Mouse (Mus musculus): ENCODE data around the gene Tecpr1. TPM values are rescaled to one million over a fixed set of nuclear protein-coding genes. Genes with fewer than 3 reads are reported as not detected.

Tecpr1 gene
- total RNA-seq, 2 experiments from 2014 or later: 1.4 to 3.3 TPM

- ATAC-seq (replicated peaks; ENCODE audit: poor library complexity, severe bottlenecking): no peak
Observed at GRCm38 (mm10) chr5:144218061-144218460, 5.4 kb downstream of the Tecpr1 start.

- ATAC-seq (replicated peaks; ENCODE audit: poor library complexity, severe bottlenecking): peak; percentile 58
Observed at GRCm38 (mm10) chr5:144215992-144216391, 7.4 kb downstream of the Tecpr1 start.

DNA sequence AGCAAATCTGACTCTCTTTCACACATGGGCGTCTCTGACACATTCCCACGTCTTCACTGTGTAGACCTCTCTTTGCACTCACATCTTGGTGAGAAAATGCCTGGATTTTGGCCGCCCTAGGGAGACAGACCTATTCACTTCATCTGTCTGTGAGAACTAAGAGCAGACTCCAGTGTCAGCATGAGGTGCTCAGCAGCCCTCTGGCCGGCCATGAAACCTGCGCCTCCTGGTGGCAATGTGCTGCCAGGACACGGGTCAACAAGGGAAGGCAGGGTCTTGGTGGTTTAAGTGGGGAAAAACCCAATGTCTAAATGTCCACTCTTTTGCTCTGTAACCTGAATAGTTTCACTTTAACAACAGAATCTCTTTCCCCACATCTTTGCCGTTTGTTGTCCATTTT is 9.0 kb downstream of the Tecpr1 start:
- peak; percentile 67 for ATAC-seq (replicated peaks; ENCODE audit: poor library complexity, severe bottlenecking)

GRCm38 (mm10) chr5:144207478-144207877 is 15.9 kb downstream of the Tecpr1 start:
- peak; percentile 52 for ATAC-seq (replicated peaks; ENCODE audit: poor library complexity, severe bottlenecking)

- no peak for ATAC-seq (replicated peaks; ENCODE audit: poor library complexity, severe bottlenecking)
Observed at GRCm38 (mm10) chr5:144206069-144206468, 17.3 kb downstream of the Tecpr1 start.

DNA sequence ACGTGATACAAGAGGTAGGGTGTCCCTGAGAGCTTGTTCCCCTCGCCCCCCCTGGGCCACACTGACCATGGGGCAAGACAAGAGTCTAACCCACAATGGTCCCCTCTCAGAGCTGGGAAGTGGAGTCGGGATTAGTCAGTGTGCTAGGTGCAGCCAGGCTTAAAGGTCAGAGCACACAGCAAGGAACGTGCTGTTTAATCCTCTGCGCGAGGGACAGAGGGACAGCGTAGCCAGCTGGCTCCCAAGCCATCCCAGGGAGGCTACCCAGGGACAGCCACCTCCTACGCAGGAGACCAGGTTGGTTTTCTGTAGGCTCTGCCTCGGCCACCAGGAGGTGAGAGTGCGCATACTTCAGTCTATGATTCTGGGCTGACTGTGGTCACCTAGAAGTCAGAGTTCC is 18.5 kb downstream of the Tecpr1 start:
- no peak for ATAC-seq (replicated peaks; ENCODE audit: poor library complexity, severe bottlenecking)

DNA sequence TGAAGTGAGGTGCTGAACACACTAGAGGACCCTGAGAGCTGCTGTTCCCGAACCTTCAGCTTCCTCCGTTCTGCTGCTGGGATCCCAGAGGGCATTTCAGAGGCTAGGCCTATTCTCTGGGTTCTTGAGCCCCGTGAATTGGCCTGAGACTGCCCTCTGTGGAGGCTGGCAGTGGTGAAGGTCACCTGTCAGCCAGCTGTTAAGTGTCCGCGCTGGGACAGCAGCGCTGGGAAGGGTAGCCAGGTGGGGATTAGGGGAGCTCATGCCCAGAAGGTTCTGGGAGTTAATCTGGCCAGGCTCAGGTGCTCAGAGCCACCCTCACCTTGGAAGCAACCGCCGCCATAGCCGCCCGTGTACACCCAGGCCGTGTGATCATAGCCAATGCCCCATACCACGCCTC is 19.1 kb downstream of the Tecpr1 start:
- ATAC-seq (replicated peaks; ENCODE audit: poor library complexity, severe bottlenecking): no peak

DNA sequence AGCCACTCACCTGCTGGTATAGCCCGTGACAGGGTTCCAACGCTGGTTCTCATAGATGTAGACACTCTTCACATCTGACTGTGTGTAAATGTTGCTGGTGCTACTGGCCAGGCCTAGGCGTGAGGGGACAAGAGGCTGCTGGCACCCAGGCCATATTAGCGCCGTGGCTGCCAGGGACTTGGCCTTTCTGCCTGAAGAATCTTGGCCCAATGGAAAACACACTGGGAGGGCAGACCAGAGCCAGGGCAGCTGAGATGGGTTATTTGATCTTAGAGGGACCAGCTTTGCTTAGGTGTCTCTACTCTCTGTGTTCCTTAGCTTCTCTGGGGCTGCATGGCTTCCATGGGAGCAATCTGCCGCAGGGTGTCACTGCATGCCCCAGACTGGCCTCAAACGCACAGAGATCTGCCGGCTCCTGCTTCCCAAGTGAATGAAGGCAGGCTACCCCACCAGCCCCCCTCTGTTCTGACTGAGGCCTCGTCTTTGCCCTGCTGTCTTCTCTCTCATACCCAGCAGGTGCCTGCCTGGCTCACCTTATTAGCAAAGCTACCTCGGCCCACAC is 19.9 kb downstream of the Tecpr1 start:
- no peak for ATAC-seq (replicated peaks; ENCODE audit: poor library complexity, severe bottlenecking)

GRCm38 (mm10) chr5:144202430-144202829 is 21.0 kb downstream of the Tecpr1 start:
- ATAC-seq (replicated peaks; ENCODE audit: poor library complexity, severe bottlenecking): no peak

DNA sequence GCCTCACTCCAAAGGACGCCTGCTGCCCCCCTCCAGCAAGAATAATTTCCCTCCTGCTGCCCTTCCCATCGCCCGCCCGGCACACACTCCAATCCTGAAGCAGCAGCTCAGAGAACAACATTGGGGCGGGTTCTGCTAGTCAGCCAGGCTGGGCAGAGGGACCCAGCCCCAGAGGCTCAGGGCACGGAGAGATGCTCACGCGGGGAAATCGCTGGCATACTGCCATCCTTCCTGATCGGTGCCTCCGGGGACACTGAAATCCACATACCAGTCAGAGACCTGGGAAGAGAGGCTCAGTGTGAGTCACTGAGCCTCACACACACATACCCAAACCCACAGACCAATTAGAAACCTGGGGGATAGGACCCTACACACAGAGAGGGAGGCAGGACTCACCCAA is 22.8 kb downstream of the Tecpr1 start:
- ATAC-seq (replicated peaks; ENCODE audit: poor library complexity, severe bottlenecking): no peak

DNA sequence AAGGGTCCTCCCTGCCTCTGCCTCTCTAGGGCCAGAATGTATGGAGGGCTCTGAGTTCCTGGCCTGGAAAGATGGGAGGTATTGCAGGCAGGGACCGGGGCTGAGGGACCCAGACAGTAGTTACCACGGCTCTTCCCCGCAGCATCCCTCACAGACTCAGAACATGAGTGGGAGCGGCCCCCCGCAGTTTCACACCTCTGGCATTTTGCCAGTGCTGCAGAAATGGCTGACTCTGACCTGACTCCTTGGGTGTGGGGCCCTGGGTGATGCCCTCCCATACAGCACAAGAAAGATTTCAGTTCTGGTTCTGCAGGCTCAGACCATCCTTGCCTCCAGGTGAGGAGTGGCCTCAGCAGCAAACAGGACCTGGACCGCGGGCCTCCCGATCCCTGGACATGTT is 27.8 kb downstream of the Tecpr1 start:
- ATAC-seq (replicated peaks; ENCODE audit: poor library complexity, severe bottlenecking): no peak

- ATAC-seq (replicated peaks; ENCODE audit: poor library complexity, severe bottlenecking): no peak
Observed at GRCm38 (mm10) chr5:144194416-144194815, 29.0 kb downstream of the Tecpr1 start.

DNA sequence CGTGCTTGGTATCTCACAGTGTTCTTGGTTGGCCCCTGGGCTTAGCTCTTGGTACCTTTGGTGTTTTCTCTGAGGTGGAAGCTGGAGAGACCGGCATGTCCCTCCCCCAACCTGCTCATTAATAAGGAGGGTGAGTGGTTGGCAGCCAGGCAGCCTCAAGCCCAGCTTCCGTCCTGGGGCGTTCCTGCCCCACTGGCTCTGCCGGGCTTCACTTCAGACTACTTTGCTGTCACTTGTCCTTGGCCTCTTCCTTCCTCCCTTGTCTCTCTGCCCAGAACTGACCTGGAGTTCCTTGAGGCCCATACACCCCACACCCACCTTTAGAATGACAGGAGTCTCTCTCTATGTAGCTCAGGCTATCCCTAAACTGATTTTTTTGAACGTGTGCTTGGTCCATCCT is 30.7 kb downstream of the Tecpr1 start:
- no peak for ATAC-seq (replicated peaks; ENCODE audit: poor library complexity, severe bottlenecking)

DNA sequence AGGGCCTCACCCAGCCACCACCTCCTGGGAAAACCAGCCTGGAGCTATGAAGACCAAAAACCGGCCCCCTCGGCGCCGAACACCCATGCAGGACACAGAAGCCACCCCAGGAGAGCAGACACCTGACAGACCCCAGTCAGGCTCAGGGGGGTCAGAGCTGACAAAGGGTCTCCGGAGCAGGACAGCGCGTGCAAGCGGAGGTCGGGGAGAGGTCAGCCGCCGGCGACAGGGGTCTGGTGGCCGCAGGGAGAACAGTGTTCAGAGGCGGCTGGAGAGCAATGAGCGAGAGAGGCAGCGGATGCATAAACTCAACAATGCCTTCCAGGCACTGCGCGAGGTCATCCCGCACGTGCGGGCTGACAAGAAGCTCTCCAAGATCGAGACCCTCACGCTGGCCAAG is 32.4 kb downstream of the Tecpr1 start:
- no peak for ATAC-seq (replicated peaks; ENCODE audit: poor library complexity, severe bottlenecking)

DNA sequence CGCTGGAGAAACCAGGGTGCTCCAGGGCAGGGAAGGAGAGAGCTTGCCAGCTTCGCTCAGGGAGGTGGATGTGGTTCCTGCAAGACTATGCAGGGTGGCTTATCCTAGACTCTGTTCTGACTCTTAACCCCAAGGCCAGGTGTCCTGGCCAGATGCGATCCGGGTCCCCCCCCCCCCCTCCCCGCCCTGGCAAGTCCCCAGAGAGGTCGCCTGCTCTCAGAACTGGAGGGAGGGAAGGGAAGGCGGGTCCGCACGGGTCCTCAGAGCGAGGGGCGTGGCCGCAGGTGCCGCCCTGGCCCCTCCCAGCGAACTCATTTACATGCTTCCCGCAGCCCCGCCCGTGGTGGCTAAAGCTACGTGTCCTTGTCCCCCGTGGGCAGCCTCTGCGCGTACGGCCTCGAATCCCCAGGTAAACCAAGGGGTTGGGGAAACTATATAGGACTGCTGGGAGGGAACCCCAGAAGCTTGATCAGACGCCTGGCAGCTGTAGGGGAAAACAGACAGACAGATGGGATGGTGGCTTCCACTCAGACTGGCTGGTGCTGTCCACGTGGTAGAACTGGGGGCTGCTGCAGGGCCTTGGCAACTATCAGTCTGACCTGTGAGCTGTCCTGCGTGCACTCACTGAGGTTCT is 33.3 kb downstream of the Tecpr1 start, which contains the start of gene Bhlha15:
Gene Bhlha15 (plus strand): TSS at position 337 of the 634 bp plus-strand sequence.
- peak; percentile 78 for ATAC-seq (replicated peaks; ENCODE audit: poor library complexity, severe bottlenecking)

- ATAC-seq (replicated peaks; ENCODE audit: poor library complexity, severe bottlenecking): no peak
Observed at GRCm38 (mm10) chr5:144189327-144189726, 34.1 kb downstream of the Tecpr1 start.

DNA sequence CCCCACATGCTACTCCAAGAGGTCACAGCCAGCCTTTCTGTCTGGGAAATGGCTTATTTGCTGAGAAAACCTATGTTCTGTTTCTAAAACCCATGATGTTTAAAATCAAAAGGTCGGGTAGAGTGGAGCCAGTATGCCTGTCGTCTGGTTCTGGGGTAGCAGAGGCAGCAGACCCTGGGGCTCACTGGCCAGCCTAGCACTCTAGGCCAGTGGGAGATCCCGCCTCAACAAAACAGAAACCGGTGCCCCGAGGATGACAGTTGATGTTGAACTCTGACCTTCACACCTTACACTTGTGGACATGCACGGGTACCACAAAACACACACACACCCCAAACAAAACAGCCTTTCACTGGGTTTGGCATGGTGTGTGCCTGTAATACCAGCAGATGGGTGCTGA is 35.0 kb downstream of the Tecpr1 start:
- no peak for ATAC-seq (replicated peaks; ENCODE audit: poor library complexity, severe bottlenecking)

GRCm38 (mm10) chr5:144184350-144185045 is 38.9 kb downstream of the Tecpr1 start:
- ATAC-seq (replicated peaks; ENCODE audit: poor library complexity, severe bottlenecking): no peak

DNA sequence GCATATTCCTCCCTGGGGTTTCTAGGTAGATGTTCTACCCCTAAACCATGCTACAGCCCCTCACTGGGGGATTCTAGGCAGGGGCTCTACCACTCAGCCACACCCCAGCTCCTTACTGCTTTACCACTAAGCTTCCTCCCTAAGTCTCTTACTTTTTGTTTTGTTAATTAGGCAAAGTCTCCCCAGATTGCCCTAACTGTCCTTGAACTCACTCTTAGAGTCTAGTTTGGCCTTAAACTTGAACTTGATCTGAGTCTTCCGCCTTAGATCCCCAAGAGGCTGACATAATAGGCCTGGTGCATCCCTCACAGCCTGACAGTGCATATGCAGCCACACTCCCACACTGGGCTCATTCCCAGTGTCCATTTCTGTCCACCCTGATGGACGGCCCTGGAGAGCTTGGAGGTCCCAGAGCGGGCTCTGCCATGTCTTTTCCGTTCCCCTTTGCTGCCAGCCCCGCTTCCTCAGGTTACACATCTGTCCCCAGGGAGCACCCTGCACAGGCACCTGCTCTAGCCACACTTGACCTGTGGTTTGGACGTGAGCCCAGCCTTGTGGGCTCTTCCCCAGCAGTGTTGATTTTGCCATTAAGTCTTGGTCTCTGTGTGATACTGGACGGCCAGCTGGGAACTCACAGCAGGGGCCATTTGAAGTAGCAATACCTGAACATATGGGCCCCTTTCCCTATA is 39.6 kb downstream of the Tecpr1 start:
- ATAC-seq (replicated peaks; ENCODE audit: poor library complexity, severe bottlenecking): peak; percentile 41

GRCm38 (mm10) chr5:144183248-144183559 is 40.2 kb downstream of the Tecpr1 start:
- no peak for ATAC-seq (replicated peaks; ENCODE audit: poor library complexity, severe bottlenecking)

GRCm38 (mm10) chr5:144182542-144183247 is 40.7 kb downstream of the Tecpr1 start:
- no peak for ATAC-seq (replicated peaks; ENCODE audit: poor library complexity, severe bottlenecking)

Measured in granulocyte monocyte progenitor cell, adult 5-6 weeks (primary cell).